Mouse (Mus musculus) CH12.LX (cell line): ENCODE data around the gene Mbd5. TPM values are rescaled to one million over a fixed set of nuclear protein-coding genes. Genes with fewer than 3 reads are reported as not detected.
"Not testable (repeated sequence)": the region's sequence is repeated elsewhere in the genome, so short reads cannot be mapped to it uniquely, and the experiment has no call there.

Source experiments
- DNase-seq: peaks from one replicate; pipeline ENCODE4 v3.0.0-alpha.2; 2013; ENCODE audit errors: extremely low read depth
- H3K27ac ChIP-seq: 2 replicates; pipeline ENCODE4 v1.5.1; 2012; ENCODE audit warnings: low read depth, mild to moderate bottlenecking, control low read depth, moderate library complexity; ENCODE audit not compliant: insufficient read depth
- H3K27me3 ChIP-seq: replicated peaks from 2 replicates; pipeline ENCODE3; 2012; ENCODE audit warnings: inconsistent platforms
- H3K36me3 ChIP-seq, 2 experiments: replicated peaks in 1 of 2; 2 replicates each; pipeline versions ENCODE3 to v1.6.1; 2012; ENCODE audit warnings: inconsistent platforms in 1 of 2, low read length in 1 of 2, mild to moderate bottlenecking in 1 of 2, mixed read lengths in 1 of 2, moderate library complexity in 1 of 2; ENCODE audit not compliant: control insufficient read depth in 1 of 2, insufficient read depth in 1 of 2
- H3K4me1 ChIP-seq, 2 experiments: 2 replicates each; pipeline ENCODE4 v1.6.1; 2012; ENCODE audit warnings: inconsistent platforms in 1 of 2, moderate library complexity in 1 of 2; ENCODE audit not compliant: insufficient read depth in 2 of 2, control insufficient read depth in 1 of 2
- H3K4me2 ChIP-seq: 2 replicates; pipeline ENCODE4 v1.6.1; 2012; ENCODE audit warnings: low read depth, mild to moderate bottlenecking, control low read depth; ENCODE audit not compliant: poor library complexity, insufficient read depth, severe bottlenecking
- H3K4me3 ChIP-seq, 3 experiments: fragments of 150-350 bp in 1 of 3; sonication (generic) in 1 of 3; replicated peaks in 1 of 3; 2 replicates each; pipeline versions ENCODE3 to v1.5.1; 2011 to 2012; ENCODE audit warnings: low read depth in 2 of 3, low read length in 2 of 3, mild to moderate bottlenecking in 2 of 3, moderate library complexity in 2 of 3, control low read depth in 1 of 3, improper control_type of control experiment in 1 of 3, inconsistent platforms in 1 of 3, mixed read lengths in 1 of 3; ENCODE audit not compliant: poor library complexity in 1 of 3
- H3K79me2 ChIP-seq: replicated peaks from 2 replicates; pipeline ENCODE4 v1.6.1; 2012; ENCODE audit warnings: mild to moderate bottlenecking, moderate library complexity; ENCODE audit not compliant: control insufficient read depth, poor library complexity, insufficient read depth, severe bottlenecking; ENCODE audit errors: extremely low read depth
- H3K9ac ChIP-seq: 2 replicates; pipeline ENCODE4 v1.6.1; 2012; ENCODE audit warnings: low read depth, mild to moderate bottlenecking, control low read depth, moderate library complexity; ENCODE audit not compliant: insufficient read depth
- H3K9me3 ChIP-seq: replicated peaks from 2 replicates; pipeline ENCODE3; 2012; ENCODE audit warnings: low read length, inconsistent platforms, mixed read lengths
- BHLHE40 ChIP-seq: IDR thresholded peaks from 2 replicates; pipeline ENCODE4 v1.6.1; 2011; ENCODE audit warnings: mild to moderate bottlenecking, low read depth, low read length, improper control_type of control experiment
- CHD1 ChIP-seq: IDR thresholded peaks from 2 replicates; pipeline ENCODE4 v1.6.1; 2012; ENCODE audit warnings: low read depth, low read length, improper control_type of control experiment, inconsistent platforms
- EP300 ChIP-seq: IDR thresholded peaks from 2 replicates; pipeline ENCODE4 v1.6.1; 2011; ENCODE audit warnings: low read length, improper control_type of control experiment
- GABPA ChIP-seq: IDR thresholded peaks from 2 replicates; pipeline ENCODE4 v1.6.1; 2012; ENCODE audit warnings: low read depth, low read length, improper control_type of control experiment, inconsistent platforms; ENCODE audit not compliant: insufficient replicate concordance
- IRF4 ChIP-seq: IDR thresholded peaks from 2 replicates; pipeline ENCODE4 v1.6.1; 2014; ENCODE audit warnings: low read depth, mild to moderate bottlenecking, inconsistent platforms, low read length, improper control_type of control experiment
- JUND ChIP-seq: conservative IDR thresholded peaks from 2 replicates; pipeline ENCODE4 v1.6.1; 2011; ENCODE audit warnings: low read depth, low read length, improper control_type of control experiment
- MAFK ChIP-seq: IDR thresholded peaks from 2 replicates; pipeline ENCODE4 v1.6.1; 2011; ENCODE audit warnings: low read length, improper control_type of control experiment; ENCODE audit not compliant: insufficient replicate concordance
- MAX ChIP-seq: IDR thresholded peaks from 2 replicates; pipeline ENCODE4 v1.6.1; 2011; ENCODE audit warnings: low read length, improper control_type of control experiment
- MAZ ChIP-seq: IDR thresholded peaks from 2 replicates; pipeline ENCODE4 v1.6.1; 2012; ENCODE audit warnings: low read depth, mild to moderate bottlenecking, inconsistent platforms, low read length, improper control_type of control experiment, moderate library complexity
- MEF2A ChIP-seq: IDR thresholded peaks from 2 replicates; pipeline ENCODE4 v1.6.1; 2014; ENCODE audit warnings: low read depth, mild to moderate bottlenecking, inconsistent platforms, low read length, improper control_type of control experiment, borderline replicate concordance
- POLR2A ChIP-seq: IDR thresholded peaks from 2 replicates; pipeline ENCODE4 v1.6.1; 2011; ENCODE audit warnings: low read depth, mild to moderate bottlenecking, improper control_type of control experiment, low read length
- POLR2AphosphoS2 ChIP-seq: IDR thresholded peaks from 2 replicates; pipeline ENCODE4 v1.6.1; 2011; ENCODE audit warnings: low read depth, low read length, improper control_type of control experiment
- SIN3A ChIP-seq: IDR thresholded peaks from 2 replicates; pipeline ENCODE4 v1.6.1; 2012; ENCODE audit warnings: low read length, improper control_type of control experiment, inconsistent platforms
- SMC3 ChIP-seq: IDR thresholded peaks from 2 replicates; pipeline ENCODE4 v1.6.1; 2011; ENCODE audit warnings: low read depth, low read length, improper control_type of control experiment
- TBP ChIP-seq: conservative IDR thresholded peaks from 2 replicates; pipeline ENCODE4 v1.6.1; 2011; ENCODE audit warnings: low read depth, low read length, improper control_type of control experiment
- UBTF ChIP-seq: IDR thresholded peaks from 2 replicates; pipeline ENCODE4 v1.6.1; 2012; ENCODE audit warnings: low read depth, mild to moderate bottlenecking, inconsistent platforms, low read length, improper control_type of control experiment, moderate library complexity
- USF1 ChIP-seq: IDR thresholded peaks from 2 replicates; pipeline ENCODE4 v1.6.1; 2014; ENCODE audit warnings: low read depth, mild to moderate bottlenecking, inconsistent platforms, low read length, improper control_type of control experiment
- USF2 ChIP-seq: conservative IDR thresholded peaks from 2 replicates; pipeline ENCODE4 v1.6.1; 2011; ENCODE audit warnings: low read depth, low read length, improper control_type of control experiment
- ZKSCAN1 ChIP-seq: IDR thresholded peaks from 2 replicates; pipeline ENCODE4 v1.6.1; 2012; ENCODE audit warnings: low read depth, inconsistent platforms, low read length, improper control_type of control experiment, borderline replicate concordance
- ZMIZ1 ChIP-seq: IDR thresholded peaks from 2 replicates; pipeline ENCODE4 v1.6.1; 2012; ENCODE audit warnings: low read depth, mild to moderate bottlenecking, inconsistent platforms, low read length, improper control_type of control experiment
- dilution Hi-C: fragments of 300-500 bp; cut with MboI; formaldehyde crosslinking; loops from 2 replicates; pipeline ENCODE4 v1.14.3; 2020; ENCODE audit warnings: low sequenced_read_pairs; ENCODE audit not compliant: extremely low pct_unique_long_range_greater_than_20kb, extremely low pct_ligation_motif_present
- in situ Hi-C: fragments of 300-500 bp; cut with MboI; formaldehyde crosslinking; loops from 3 replicates; pipeline ENCODE4 v1.14.3; 2019; ENCODE audit warnings: low sequenced_read_pairs, low pct_ligation_motif_present, low pct_unique_long_range_greater_than_20kb, mixed read lengths
- polyA plus RNA-seq: library from polyadenylated mRNA; unstranded; fragments of >175 nt; gene quantifications from 2 replicates; pipeline ENCODE4 v1.2.1, GENCODE M21; 2012; ENCODE audit warnings: low read depth; ENCODE audit not compliant: insufficient read length
- total RNA-seq, 2 experiments: library from RNA; depleted of rRNA; stranded (reverse); fragments of 300-350 nt in 1 of 2; fragments of >200 nt in 1 of 2; gene quantifications; 2 replicates each; pipeline ENCODE4 v1.2.3; 2012 to 2014

The Mbd5 gene
- total and polyA plus RNA-seq, 3 experiments = 2.8 to 6.3 (median 5.8) TPM

DNA sequence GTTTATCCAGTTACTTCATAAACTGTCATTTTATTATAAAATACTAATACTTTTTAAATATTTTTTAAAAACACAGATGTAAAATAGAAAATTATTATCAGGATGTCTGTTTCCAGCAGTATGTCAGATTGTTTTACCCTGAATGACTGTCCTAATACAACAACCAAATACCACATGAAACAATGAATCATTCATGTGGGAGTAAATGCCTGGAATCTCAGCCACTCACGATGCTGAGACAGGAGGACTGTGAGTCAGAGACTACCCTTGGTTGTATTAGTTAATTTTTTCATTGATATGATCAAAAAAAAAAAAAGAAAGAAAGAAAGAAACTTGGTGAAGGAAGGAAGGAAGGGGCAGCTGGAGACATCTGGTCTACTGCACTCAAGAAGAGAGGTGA, 254.8 kb downstream of the Mbd5 start:
- H3K27me3 ChIP-seq = no peaks in the 10 kb centered on the region
- dilution Hi-C loops = no loop called here

DNA sequence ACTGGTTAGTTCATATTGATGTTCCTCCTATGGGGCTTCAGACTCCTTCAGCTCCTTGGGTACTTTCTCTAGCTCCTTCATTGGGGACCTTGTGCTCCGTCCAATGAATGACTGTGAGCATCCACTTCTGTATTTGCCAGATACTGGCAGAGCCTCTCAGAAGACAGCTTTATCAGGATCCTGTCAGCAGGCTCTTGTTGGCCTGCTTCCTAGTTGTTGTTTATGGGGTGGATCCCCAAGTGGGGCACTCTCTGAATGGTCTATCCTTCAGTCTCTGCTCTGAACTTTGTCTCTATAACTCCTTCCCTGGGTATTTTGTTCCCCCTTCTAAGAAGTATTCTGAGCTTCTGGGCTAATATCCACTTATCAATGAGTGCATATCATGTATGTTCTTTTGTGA, 256.4 kb downstream of the Mbd5 start:
- H3K36me3 ChIP-seq, dilution Hi-C loops, DNase-seq, H3K9me3 ChIP-seq, H3K4me3 ChIP-seq, H3K27me3 ChIP-seq, H3K4me2 ChIP-seq, H3K27ac ChIP-seq, H3K9ac ChIP-seq, H3K79me2 ChIP-seq, in situ Hi-C loops, H3K4me1 ChIP-seq: not testable (repeated sequence)

More for the DNA sequence above, 254.8 kb downstream of the Mbd5 start:
- Histone ChIP-seq H3K4me2 (no peak overlapping the region), H3K9ac (no peak overlapping the region), H3K36me3 (no peaks in the 10 kb centered on the region), H3K9me3 (no peaks in the 10 kb centered on the region), H3K79me2 (no peaks in the 10 kb centered on the region), H3K27ac (no peak overlapping the region), H3K4me3 (no peak overlapping the region), H3K4me1 (no peaks in the 10 kb centered on the region)
- TF ChIP-seq USF1 = no peak
- TF ChIP-seq POLR2A = no peak
- TF ChIP-seq POLR2AphosphoS2 = no peak
- no peak for TF ChIP-seq MEF2A
- no peak for TF ChIP-seq USF2
- TF ChIP-seq JUND = no peak
- in situ Hi-C loops = no loop called here
- DNase-seq = no peak

DNA sequence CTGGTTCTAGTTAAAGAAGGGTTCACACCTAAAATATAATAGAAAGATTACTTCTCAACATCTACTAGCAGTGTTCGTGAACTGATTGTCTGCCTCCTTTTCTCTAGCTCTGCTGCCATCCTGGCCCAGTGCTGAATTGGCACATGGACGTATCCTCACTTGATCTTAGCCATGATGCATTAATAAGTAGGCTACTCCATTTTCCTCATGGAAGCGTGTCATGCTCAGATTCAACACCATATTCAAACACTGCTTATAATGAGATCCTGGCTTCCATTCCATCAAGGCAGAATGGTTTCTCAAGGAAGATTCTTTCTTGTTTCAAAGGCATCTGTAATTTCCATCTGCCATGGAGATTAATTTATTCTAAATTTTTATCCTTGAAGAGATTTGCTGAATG, 260.0 kb downstream of the Mbd5 start:
- Histone ChIP-seq H3K9ac (no peak overlapping the region), H3K27ac (no peak overlapping the region), H3K79me2 (no peaks in the 10 kb centered on the region), H3K4me3 (no peak overlapping the region), H3K4me1 (no peaks in the 10 kb centered on the region), H3K9me3 (no peaks in the 10 kb centered on the region), H3K27me3 (no peaks in the 10 kb centered on the region), H3K36me3 (no peaks in the 10 kb centered on the region), H3K4me2 (no peak overlapping the region)
- DNase-seq = no peak
- dilution Hi-C loops (no loop called here), in situ Hi-C loops (no loop called here)
- TF ChIP-seq EP300 (no peak), MAZ (no peak), CHD1 (no peak), ZKSCAN1 (no peak), MAX (no peak), IRF4 (no peak), TBP (no peak), MAFK (no peak), USF2 (no peak), SMC3 (no peak), ZMIZ1 (no peak), UBTF (no peak), GABPA (no peak), SIN3A (no peak), BHLHE40 (no peak), POLR2A (no peak)
